Mouse (Mus musculus) bone marrow, adult 2 months (tissue): ENCODE data around the gene Scn3a.

Source experiments
- CTCF ChIP-seq: fragments of 200-500 bp; IDR thresholded peaks from 2 replicates; pipeline ENCODE4 v1.5.1; 2011; ENCODE audit warnings: low read length, control low read depth; ENCODE audit not compliant: control insufficient read depth, insufficient read depth
- POLR2A ChIP-seq: fragments of 200-500 bp; IDR thresholded peaks from 2 replicates; pipeline ENCODE4 v1.6.1; 2011; ENCODE audit warnings: low read depth, mild to moderate bottlenecking, control low read depth, low read length, borderline replicate concordance; ENCODE audit not compliant: control insufficient read depth

DNA sequence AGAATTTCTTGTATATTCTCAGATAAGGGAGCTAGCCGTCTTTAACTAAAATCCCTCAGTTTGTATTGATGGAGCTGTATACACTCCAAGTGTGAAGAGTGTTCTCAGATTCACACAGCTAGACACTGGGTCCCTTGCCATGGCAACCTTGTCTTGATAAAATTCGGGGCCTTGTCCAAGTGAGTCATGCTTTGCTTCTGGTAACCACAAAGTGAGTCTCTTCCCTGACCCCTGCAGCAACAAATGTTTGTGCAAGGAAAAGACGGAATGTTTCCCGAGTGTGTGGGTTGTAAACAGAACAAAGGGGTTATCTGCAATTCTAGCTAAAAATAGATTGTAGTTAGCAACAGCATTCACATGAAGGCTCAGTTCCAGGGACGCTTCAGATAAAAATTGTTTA, 125.9 kb downstream of the Scn3a start:
- TF ChIP-seq POLR2A, result no peak
- no peak for TF ChIP-seq CTCF
